Mouse (Mus musculus): ENCODE results near the gene Srebf2. TPM values are rescaled to one million over a fixed set of nuclear protein-coding genes. Genes with fewer than 3 reads are reported as not detected.

Srebf2 gene
- polyA plus RNA-seq, 1 experiment, result 55.3 TPM

DNA sequence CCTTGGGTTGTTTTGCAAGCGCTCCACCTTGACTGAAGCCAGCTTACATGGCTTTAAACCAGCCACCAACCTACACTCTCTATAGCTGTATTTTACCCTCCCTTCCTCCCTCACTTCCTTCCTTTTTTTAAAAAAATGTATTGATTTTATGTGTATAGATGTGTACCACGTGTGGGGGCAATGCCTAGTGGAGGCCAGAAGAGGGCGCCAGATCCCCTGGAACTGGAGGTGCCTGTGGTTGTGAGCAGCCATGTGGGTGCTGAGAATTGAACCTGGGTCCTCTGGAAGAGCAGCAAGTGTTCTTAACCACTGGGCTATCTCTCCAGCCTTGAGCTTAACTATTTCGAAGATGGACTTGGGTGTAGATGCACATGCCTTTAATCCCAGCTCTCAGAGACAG lies 35.3 kb downstream of the Srebf2 start:
- DNase-seq (ENCODE audit: low spot score), result no peak

DNA sequence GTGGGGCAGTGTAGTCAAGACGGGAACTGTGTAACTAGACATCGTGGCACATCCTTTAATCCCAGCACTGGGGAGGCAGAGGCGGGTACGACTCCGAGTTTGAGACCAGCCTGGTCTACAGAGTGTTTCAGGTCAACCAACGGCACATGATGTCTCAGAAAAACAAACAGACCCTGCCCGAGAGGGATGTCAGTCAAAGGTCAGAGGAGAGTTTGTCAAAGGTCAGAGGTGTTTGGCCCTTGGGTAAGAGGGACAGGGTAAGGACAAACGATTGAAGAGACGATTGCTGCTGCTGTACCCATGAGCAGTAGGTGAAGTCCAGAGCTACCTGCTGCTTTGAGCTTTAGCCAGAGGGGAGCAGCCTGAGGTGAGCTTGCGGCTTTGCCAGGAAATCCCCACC lies 36.6 kb downstream of the Srebf2 start:
- no peak for DNase-seq (ENCODE audit: low spot score)

DNA sequence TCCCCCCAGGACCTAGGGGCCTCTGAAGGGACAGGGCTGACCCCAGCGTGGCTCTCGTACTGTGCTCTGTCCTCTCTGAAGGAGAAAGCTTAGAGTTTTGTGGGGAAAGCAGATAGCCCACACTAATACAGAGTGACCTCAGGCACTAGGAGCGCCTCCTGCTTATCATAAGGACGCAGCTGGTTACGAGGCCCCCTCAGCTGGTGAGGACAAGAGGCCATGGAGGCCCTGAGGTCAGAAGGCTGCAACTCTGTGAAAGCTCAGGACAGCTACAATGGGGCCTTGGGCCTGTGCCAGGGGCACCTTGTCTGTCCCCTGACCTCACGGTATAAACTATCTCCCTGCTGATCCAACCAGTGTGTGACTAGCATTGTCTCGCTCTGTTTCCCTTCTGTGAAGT lies 37.2 kb downstream of the Srebf2 start:
- no peak for DNase-seq (ENCODE audit: low spot score)

DNA sequence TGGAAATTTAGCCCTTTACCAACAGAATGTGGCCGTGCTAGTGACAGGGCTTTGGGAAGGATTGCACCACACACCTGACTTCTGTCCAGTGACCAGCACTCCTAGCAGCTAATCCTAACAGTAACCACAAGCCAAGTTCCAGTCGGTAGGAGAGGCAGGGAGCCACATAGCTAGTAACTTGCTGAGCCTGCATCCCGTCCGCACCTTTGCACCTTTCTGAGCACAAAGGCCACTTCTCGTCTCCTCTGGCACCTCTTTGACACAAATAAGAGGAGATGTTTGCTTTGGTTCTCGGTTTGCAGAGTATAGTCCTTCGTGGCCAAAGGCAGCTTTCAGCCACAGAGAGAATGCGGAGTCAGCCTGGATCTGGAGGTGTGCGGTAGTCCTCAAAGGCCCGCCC lies 37.7 kb downstream of the Srebf2 start:
- DNase-seq (ENCODE audit: low spot score), result no peak

DNA sequence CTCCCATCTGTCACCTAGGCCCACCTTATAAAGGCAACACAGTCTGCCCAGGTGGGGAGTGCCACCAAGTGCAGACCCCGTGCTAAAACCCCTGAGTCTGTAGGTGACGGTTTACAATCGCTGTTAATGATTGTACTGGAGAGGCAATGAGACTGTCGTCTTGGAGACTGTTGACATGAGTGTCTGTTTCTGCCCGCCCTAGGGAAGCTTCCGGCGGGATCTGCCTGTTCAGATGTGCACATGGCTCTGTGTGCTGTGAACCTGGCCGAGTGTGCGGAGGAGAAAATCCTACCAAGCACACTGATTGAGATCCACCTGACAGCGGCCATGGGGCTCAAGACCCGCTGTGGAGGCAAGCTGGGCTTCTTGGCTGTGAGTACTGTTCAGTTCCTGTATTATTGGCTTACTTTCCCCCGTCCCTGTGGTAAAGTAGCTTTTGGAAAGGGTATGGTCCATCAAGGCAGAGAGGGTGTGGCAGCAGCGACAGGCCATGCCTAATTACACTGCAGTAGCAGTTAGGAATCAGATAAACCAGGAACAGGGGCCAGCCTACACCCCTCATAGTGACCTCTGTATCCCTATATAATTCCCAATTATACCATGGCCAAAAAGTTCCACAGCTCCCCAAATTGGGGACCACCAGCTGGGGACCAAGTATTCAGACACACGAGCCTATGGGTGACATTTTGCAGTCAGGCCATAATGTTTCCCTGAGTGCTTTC lies 38.2 kb downstream of the Srebf2 start:
- no peak for DNase-seq (ENCODE audit: low spot score)

DNA sequence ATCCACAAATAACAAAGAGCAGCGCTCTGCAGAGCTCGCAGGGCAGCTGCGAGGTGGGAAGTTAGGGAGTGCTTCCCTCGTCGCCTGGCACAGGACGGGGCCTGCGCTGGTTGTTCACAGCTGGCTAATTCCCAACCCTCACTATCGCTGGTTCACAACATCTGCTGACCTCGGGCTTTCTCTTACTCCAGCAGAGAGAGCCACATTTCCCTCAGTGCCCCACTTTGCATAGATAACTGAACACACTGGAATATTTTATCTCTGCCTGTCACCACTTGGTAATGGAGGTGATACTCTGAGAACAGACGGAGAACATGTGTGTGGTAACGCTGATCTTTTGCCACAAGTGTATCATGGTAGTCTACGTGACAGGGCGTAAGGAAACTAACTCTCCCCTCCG lies 39.1 kb downstream of the Srebf2 start:
- DNase-seq (ENCODE audit: low spot score), result no peak

DNA sequence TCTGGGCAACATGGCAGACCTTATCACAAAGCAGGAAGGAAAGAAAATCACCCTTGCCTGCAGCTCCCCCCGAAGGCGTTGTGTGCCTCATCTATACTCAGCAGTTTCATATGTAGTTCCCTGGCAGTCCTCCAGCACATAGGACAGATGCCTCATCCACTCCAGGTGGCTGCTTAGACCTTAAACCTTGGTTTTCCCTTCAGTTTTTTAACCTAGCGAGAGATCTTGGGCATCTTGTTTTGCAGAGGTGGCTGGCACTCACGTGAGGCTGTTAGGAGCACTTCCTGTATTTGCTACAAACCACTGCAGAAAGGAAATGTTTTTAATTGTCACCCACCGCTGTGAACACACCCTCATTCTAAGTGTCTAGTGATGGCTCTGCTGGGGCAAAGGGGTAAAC lies 40.0 kb downstream of the Srebf2 start:
- no peak for DNase-seq (ENCODE audit: low spot score)

DNA sequence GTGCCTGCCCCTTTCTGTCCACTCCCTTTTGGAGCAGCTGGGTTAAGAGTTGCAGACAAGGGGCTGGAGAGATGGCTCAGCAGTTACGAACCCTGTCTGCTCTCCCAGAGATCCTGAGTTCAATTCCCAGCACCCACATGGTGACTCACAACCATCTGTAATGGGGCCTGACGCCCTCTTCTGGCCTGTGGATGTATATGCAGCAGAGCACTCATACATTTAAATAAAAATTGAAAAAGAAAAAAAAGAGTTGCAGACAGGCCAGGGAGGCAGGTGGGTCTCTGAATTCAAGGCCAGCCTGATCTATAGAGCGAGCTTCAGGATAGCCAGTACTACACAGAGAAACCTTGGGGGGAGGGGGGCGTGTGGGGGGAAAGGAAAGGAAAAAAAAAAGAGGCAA lies 40.4 kb downstream of the Srebf2 start:
- DNase-seq (ENCODE audit: low spot score), result no peak

DNA sequence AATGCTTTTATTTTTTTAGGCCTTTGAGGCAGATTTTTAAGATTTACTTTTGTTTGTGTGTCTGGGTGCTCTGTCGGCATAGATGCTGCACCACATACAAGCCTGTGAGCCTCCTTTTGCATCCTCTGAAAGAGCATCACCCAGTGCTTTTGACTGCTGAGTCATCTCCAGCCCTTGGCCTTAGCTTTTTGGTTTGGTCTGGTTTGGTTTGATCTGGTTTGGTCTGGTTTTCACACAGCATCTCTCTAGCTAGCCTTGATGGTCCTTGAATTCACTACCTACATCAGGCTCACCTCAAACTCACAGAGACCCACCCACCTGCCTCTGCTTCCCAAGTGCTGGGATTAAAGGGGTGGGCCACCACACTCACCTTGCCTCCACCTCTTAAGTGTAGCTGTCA lies 40.9 kb downstream of the Srebf2 start:
- DNase-seq (ENCODE audit: low spot score), result no peak

DNA sequence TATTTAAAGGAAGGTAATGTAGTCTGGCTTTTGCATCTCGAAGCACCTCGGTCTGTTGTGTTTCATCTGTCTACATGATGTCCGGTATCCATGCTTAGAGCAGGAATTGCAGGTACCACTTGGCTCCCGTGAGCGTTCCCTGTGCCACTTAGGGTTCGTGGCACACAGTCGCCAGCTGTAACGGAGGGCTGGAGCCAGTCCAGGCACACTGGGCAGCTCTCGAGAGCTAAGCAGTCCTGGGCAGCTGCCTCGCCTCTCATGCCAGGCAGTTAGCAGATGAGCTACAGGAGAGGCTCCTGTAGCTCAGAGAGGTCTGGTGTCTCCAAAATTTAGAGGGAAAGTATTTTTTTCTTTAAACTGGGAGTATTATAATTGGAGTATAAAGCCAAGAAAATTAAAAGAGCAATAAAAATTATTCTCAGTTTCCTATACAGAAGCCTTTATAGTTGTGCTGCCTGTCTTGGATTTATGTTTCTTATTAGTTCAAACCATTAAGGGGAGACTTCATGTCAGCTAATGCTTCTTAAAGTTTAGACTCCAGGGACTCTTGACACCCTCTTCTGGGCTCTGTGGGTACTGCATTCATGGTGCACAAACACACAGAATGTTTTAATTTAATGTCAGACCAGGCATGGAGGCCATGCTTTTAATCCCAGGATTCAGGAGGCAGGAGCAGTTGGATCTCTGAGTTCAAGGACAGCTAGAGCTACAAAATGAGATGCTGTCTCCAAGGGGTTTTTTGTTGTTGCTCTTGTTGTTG lies 41.7 kb downstream of the Srebf2 start:
- DNase-seq (ENCODE audit: low spot score), result no peak

DNA sequence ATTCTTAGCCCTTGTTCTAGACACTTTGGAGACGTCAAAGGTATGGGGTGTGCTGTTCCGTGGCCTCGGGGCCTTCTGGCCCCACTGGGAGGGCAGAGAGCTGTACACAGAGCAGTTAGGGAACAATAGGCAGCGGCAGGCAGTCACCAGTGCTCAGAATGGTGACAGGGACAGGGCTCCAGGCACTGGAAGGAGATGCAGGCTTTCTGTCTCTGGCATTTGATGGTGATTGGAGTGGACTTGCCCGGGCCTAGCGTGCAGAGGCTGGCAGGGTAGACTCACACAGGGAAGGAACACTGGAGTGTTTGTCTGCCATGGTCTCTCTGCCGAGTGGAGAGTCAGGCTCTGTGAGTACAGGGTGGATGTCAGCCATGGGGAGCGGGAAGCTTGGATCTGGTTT lies 45.6 kb downstream of the Srebf2 start:
- no peak for DNase-seq (ENCODE audit: low spot score)

DNA sequence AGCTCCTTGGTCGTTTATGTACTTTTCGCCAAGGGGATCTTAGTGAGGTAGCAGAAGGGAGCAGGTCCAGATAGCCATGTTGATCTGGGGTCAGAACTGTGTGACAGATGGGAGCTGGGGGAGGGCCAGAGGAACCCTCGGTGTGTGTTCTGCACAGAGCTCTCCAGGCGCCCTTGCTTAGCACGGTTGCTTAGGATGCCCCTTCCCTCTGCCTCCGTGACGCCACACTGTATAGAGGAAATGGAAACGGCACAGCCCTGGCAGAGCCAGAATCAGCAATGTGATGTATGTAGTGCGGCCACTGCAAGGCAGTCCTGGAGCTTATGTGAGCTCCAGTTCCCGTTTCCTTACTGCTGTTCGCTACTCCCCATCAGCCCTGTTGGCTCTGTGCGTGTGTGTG lies 49.3 kb downstream of the Srebf2 start:
- DNase-seq (ENCODE audit: low spot score), result no peak

DNA sequence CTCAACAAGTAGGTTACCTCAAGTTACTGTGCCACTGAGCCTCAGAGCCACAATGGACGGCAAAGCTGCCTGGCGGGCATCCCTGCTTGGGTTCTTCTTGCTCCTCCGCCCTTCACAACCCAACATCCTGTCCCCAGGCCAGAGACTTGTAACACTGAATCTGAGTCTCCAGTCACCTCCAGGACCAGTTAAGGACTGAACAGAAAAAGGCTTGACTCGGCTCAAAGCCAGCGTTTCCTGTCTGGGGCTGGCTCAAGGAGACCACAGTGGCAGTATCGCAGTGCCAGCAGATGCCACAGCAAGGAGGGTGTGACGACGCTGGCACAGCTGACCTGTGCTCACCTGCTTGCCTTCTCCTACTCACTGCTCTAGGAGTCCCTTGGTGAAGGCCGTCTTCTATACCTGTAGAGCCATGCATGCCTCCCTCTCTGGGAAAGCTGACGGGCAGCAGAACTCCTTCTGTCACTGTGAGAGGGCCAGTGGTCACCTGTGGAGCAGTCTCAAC lies 50.3 kb downstream of the Srebf2 start:
- no peak for DNase-seq (ENCODE audit: low spot score)

DNA sequence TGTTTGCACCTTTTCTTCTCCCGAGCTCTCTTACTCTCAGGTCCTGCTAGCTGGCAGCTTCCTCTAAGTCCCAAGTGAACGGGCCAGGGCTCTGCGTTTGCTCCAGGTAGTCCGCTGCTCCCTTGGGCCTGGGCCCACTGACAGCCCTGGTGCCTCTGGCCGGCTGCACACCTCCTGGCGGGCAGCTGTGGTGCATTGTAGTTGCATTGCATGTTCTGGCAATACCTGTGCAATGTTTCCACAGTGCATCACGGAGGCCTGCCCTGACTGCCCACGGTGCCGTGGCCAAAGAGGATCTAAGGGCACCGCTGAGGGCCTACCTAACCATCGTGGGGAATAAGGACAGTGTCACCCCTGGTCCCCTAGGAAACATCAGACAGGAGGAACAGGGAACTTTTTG lies 51.0 kb downstream of the Srebf2 start:
- no peak for DNase-seq (ENCODE audit: low spot score)

DNA sequence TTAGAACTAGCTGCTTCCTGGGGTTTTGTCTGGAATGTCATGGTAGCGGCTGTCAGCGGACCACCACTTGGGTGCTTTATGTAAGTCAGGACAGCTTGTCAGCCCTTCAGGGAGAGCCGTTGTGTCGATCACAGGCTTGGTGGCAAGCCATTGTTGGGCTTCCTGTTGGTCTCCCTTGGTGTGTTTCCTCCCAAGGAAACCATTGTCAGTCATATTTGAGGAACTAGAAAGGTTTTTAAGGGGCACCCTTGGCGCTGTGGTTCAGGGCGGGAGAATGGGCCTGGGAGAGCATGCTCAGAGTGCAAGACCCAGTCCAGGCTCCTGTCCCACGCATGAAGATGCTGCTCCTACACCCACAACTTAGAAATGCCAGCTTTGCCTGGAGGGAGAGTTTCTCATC lies 51.4 kb downstream of the Srebf2 start:
- no peak for DNase-seq (ENCODE audit: low spot score)

DNA sequence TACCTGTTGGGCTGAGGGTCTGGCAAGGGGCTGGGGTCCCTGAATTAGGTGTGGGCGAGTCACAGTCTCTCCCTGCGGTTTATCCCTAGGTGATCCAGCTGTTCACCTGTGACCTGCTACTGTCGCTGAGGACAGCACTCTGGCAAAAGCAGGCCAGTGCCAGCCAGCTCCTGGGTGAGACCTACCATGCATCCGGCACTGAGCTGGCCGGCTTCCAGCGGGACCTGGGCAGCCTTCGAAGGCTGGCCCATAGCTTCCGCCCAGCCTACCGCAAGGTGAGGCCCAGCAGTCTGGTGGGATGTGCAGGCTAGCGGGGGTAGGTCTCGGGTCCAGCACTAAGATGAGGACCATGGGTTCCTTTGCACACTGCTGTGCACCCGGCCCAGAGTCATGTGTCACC lies 52.6 kb downstream of the Srebf2 start:
- DNase-seq (ENCODE audit: low spot score), result no peak

DNA sequence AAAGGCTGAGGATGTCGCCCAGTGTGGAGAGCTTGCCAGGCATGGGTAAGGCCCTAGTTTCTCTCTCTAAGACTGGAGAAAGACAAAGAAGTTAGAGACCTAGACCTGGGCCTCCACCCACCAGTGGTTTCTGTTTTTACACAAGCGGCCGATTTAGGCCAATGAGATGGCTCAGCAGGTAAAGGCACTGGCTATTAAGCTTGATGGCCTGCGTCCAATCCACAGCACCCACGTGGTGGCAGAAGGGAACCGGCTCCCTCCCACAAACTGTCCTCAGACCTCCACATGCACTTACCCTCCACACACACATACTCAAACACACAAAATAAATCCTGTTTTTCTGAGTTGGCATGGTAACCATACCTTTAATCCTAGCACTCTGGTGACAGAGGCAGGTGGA lies 55.1 kb downstream of the Srebf2 start:
- no peak for DNase-seq (ENCODE audit: low spot score)

DNA sequence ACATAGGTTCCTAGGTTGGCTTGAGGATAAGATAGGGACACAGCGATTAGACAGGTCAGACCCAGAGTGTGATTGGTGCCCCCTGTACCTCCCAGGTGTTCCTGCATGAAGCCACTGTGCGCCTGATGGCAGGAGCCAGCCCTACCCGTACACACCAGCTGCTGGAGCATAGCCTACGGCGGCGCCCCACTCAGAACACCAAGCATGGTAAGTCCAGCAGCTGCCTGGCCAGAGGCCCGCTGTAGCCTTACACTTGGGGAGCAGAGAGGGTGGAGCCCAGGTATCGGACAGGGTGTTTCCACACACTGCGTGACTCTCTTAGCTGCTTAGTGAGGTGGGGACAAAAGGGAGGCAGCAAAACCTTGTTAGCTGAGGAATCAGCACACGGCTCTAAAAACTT lies 56.1 kb downstream of the Srebf2 start:
- DNase-seq (ENCODE audit: low spot score), result no peak

DNA sequence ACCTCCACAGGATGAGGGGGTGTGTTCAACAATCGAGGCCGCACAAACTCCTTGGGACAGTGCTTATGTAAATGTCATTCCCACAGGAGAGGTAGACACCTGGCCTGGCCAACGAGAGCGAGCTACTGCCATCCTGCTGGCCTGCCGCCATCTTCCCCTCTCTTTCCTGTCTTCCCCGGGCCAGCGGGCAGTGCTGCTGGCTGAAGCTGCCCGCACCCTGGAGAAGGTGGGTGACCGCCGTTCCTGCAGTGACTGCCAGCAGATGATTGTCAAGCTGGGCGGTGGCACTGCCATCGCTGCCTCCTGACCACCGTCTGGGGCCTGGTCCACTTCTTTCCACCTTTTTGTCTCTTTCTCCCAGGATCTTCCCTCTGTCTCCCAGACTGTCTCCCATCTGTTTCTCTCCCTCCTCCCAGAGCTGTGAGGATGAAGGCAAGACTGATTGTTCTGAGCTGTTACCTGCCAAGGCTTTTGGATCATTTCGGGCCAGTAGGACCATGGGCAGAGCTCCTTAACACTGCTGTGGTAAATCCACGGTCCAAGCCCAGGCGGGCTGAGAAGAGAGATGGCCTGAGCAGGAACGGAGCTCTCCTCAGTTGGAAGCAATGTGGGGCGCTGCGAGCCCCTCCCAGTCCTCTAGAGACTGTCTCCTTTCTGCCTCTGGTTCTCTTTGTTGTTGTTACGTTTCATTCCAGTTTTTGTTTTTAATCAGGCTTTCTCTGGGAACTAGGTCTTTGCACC lies 56.8 kb downstream of the Srebf2 start:
- no peak for DNase-seq (ENCODE audit: low spot score)

DNA sequence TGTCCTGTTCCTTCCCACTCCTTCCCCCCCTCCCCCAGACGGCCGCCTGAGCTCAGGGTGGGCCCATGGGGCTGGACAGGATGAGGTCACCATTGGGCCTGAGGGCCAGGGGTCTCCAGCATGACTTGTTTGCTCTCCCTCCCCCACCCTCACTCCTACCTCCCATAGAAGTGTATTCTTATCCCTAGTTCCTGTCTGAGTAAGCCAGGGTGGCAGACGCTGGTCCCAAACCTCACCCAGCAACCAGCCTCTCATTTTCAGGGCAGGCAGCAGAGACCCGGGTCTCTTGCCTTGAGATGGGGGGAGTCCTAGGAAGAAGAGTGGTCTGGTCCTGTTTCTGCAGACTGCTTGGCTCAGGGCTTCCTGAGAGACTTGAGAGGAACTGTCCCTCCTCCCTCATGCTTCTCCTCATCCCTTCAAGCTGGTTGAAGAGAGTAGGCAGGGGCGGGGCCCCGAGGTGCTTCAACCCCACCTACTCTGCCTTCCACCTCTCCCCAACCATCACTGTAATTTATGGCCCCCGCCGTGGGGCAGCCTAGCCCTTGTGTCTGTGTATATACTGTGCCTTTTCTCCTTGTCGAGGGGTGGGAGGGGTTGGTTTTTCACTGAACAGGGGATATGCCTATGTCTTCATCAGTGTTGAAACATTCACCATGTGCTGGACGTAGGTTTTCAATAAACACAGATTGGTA lies 57.8 kb downstream of the Srebf2 start:
- no peak for DNase-seq (ENCODE audit: low spot score)

DNA sequence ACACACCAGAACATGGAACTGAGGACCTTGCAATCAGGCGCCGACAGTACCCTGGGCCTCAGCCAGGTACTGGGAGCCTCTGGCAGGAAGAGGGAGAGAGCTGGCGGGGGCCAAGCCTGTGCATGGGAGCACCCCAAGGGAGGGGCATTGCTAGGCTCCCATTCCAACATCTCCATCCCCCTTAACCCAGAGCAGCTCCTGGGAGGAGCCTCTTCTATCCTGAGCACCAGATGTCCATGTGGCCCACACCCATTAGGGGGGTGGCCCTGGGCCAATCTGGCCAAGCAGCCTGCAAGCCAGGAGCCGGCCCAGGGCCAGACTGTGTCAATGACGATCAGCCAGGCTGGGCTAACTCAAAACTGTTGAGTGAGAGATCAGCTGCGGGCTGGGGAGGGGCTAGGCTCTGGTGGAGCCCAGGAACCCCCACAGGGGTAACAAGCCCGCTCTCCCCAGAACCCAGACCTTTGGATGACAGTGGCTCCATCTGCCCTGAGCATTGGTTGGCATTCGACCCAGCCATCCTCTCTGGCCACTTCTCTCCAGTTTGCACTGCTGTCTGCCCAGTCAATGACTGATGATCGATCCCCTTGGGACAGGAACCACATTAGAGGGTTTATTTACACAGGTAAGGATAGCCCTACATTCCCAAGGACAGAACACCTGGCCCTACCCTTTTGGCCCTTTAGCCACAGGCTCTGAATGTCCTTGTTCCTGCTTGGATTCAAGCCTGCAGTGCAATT lies 59.6 kb downstream of the Srebf2 start:
- DNase-seq (ENCODE audit: low spot score), result no peak

DNA sequence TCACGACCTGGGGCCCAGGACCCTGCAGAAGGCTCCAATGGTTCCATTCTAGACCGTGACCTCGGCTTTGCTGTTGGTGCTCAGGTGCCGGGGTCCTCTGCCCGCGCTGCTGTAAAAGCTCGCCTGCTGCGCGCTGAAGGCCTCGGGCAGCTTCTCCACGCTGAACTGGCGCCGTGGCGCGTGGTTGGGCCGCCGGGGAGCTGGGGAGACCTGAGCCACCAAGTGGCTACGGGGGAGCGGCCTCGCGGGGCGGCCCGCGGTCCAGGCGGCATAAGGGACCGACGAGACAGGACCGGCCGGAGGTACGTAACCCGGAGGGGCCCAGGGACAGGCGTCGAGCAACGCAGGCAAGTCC lies 60.1 kb downstream of the Srebf2 start:
- DNase-seq (ENCODE audit: low spot score), result no peak

Measured in urinary bladder, adult 2 months (tissue).